Mouse (Mus musculus): Measurements from ENCODE around the gene Slit3. TPM values are rescaled to one million over a fixed set of nuclear protein-coding genes. Genes with fewer than 3 reads are reported as not detected.

Gene Slit3
- polyA plus RNA-seq, 1 experiment from 2014 or later = 25.9 TPM

MicroRNAs encoded within 50 kb of the gene (microRNA counts, 519-probe panel; counts per million panel counts)
- microRNA mmu-miR-218 = 5,615 counts per million, percentile 94 among the panel's probes with 10 or more counts

Small RNA genes lying within 50 kb of the gene (microRNA-seq; reads per million reads assigned to microRNA genes)
- 165 reads per million, percentile 57 among the genes with 10 or more reads in this experiment for gene Mir218-2
